Comparison of ENCODE assay signal across 7 mouse cellular contexts in the genomic region with DNA sequence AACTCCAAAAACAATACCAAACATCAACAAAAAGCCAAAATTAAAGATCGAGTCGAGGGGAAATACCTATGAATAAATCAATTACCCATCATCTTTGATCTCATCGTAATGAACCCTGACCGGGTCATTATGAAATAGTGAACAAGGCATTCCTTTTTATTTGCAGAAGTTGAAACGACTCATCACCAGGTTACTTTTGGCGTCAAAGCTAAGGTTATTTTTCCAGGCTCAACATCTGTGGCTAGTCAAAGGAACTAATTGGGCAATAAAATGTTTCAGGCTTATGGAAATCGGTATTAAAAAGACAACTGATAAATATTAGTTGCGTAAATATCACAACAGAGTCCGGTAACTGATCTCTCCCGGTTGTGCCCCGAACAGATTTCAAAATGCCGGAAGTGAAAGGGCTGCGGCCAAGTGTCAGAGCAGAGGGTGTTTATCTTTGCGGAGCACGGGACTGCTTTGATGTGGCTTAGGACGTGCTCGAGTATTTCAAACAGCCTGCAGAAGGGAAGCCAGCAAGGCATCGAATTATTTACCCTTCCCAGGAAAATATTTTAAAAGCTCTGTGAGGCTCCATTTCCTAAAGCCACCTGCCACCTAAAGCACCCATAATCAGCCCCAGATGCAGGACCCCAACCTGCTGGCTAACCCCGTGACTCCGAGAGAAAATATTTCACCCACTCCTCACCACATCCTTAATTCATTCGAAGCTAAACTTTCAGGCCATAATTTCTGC.
DNase-seq lines count a peak whose midpoint lies in the region; ATAC-seq lines count a peak whose summit lies in the region.

No protein-coding gene starts in this region.

- DNase-seq in midbrain, embryonic 14.5 days: peak; percentile 25
- peak; percentile 33 for DNase-seq in liver, embryonic 11.5 days (ENCODE audit: low spot score)
- no peak for DNase-seq in cerebellum, adult 18-20 months
- no peak for DNase-seq in right cerebral cortex, adult 18-20 months

- no peak overlapping the region for H3K27ac ChIP-seq in midbrain, embryonic 14.5 days (replicated peaks; ENCODE audit: low read depth, low read length)
- H3K27ac ChIP-seq in midbrain, embryonic 13.5 days: no peak overlapping the region
- H3K27ac ChIP-seq in liver, embryonic 11.5 days (ENCODE audit: low read depth, low read length): no peak overlapping the region
- no peak overlapping the region for H3K27ac ChIP-seq in stomach, embryonic 15.5 days

- no peaks in the 10 kb centered on the region for H3K4me1 ChIP-seq in midbrain, embryonic 14.5 days (ENCODE audit: control insufficient read depth, insufficient read depth, low read length)
- no peaks in the 10 kb centered on the region for H3K4me1 ChIP-seq in midbrain, embryonic 13.5 days (replicated peaks)
- no peaks in the 10 kb centered on the region for H3K4me1 ChIP-seq in liver, embryonic 11.5 days (replicated peaks; ENCODE audit: control insufficient read depth, insufficient read depth, low read length)
- H3K4me1 ChIP-seq in stomach, embryonic 15.5 days: no peaks in the 10 kb centered on the region; the same call in 1 of the 2 replicates

- no peaks in the 10 kb centered on the region for H3K36me3 ChIP-seq in midbrain, embryonic 14.5 days (ENCODE audit: control insufficient read depth, insufficient read depth, low read length)
- H3K36me3 ChIP-seq in midbrain, embryonic 13.5 days: no peaks in the 10 kb centered on the region
- H3K36me3 ChIP-seq in liver, embryonic 11.5 days (ENCODE audit: control insufficient read depth, insufficient read depth, low read length): no peaks in the 10 kb centered on the region
- H3K36me3 ChIP-seq in stomach, embryonic 15.5 days: no peaks in the 10 kb centered on the region

- ATAC-seq in midbrain, embryonic 14.5 days (ENCODE audit: low FRiP score, low TSS enrichment): no peak
- no peak for ATAC-seq in midbrain, embryonic 13.5 days
- peak; percentile 95 for ATAC-seq in granulocyte monocyte progenitor cell, adult 5-6 weeks (replicated peaks; ENCODE audit: poor library complexity, severe bottlenecking)
- ATAC-seq in liver, embryonic 11.5 days (replicated peaks; ENCODE audit: low FRiP score): peak; percentile 62
- no peak for ATAC-seq in stomach, embryonic 15.5 days (ENCODE audit: insufficient read depth, low FRiP score, low read depth)

- WGBS in midbrain, embryonic 14.5 days: 75% methylated on average over 21 of the region's 21 CpGs
- 70% methylated on average over 21 of the region's 21 CpGs for WGBS in midbrain, embryonic 13.5 days
- 26% methylated on average over 21 of the region's 21 CpGs for WGBS in liver, embryonic 11.5 days
- 17% methylated on average over 21 of the region's 21 CpGs for WGBS in stomach, embryonic 15.5 days

- no peaks in the 10 kb centered on the region for H3K9me3 ChIP-seq in midbrain, embryonic 14.5 days (ENCODE audit: control insufficient read depth, low read length)
- H3K9me3 ChIP-seq in midbrain, embryonic 13.5 days: no peaks in the 10 kb centered on the region
- no peaks in the 10 kb centered on the region for H3K9me3 ChIP-seq in liver, embryonic 11.5 days (ENCODE audit: control insufficient read depth, low read length)
- no peaks in the 10 kb centered on the region for H3K9me3 ChIP-seq in stomach, embryonic 15.5 days

- no peak overlapping the region for H3K9ac ChIP-seq in midbrain, embryonic 14.5 days (replicated peaks; ENCODE audit: low read length)
- H3K9ac ChIP-seq in midbrain, embryonic 13.5 days (replicated peaks): no peak overlapping the region
- no peak overlapping the region for H3K9ac ChIP-seq in liver, embryonic 11.5 days (ENCODE audit: low read depth, low read length)
- H3K9ac ChIP-seq in stomach, embryonic 15.5 days: no peak overlapping the region

- H3K4me2 ChIP-seq in midbrain, embryonic 14.5 days (ENCODE audit: low read length): 0 out of 2 replicates have a peak overlapping the region, but pooled peaks have one; percentile 5
- no peak overlapping the region for H3K4me2 ChIP-seq in midbrain, embryonic 13.5 days (replicated peaks)
- peak overlapping the region; percentile 44 for H3K4me2 ChIP-seq in liver, embryonic 11.5 days
- H3K4me2 ChIP-seq in stomach, embryonic 15.5 days: peak overlapping the region; percentile 37

- no peak overlapping the region for H3K4me3 ChIP-seq in midbrain, embryonic 14.5 days (replicated peaks; ENCODE audit: low read depth, low read length)
- no peak overlapping the region for H3K4me3 ChIP-seq in midbrain, embryonic 13.5 days (replicated peaks)
- no peak overlapping the region for H3K4me3 ChIP-seq in liver, embryonic 11.5 days (ENCODE audit: low read depth, low read length)
- H3K4me3 ChIP-seq in stomach, embryonic 15.5 days (replicated peaks): no peak overlapping the region

- H3K27me3 ChIP-seq in midbrain, embryonic 14.5 days (ENCODE audit: control insufficient read depth, insufficient read depth, low read length): no peaks in the 10 kb centered on the region
- no peaks in the 10 kb centered on the region for H3K27me3 ChIP-seq in midbrain, embryonic 13.5 days
- H3K27me3 ChIP-seq in liver, embryonic 11.5 days (replicated peaks; ENCODE audit: control insufficient read depth, insufficient read depth, low read length): no peaks in the 10 kb centered on the region
- no peaks in the 10 kb centered on the region for H3K27me3 ChIP-seq in stomach, embryonic 15.5 days (replicated peaks)

Comparison
In these comparisons a context has a peak if more than half of its experiments do, and no peak if none do; other contexts are left out.
1. ATAC-seq: peak in granulocyte monocyte progenitor cell, adult 5-6 weeks (single experiment) and liver, embryonic 11.5 days (single experiment); none in midbrain, embryonic 14.5 days (single experiment), midbrain, embryonic 13.5 days (single experiment) and stomach, embryonic 15.5 days (single experiment).
2. DNase-seq: peak in midbrain, embryonic 14.5 days (single experiment) and liver, embryonic 11.5 days (single experiment); none in cerebellum, adult 18-20 months (0 of 2) and right cerebral cortex, adult 18-20 months (single experiment).